Mouse (Mus musculus) heart, postnatal 36 days (tissue): ENCODE measurements at regions not wholly inside any gene's neighbourhood (a gene's known extent, or its start where the extent isn't known, plus 50 kb on each side); places are given as distances from the start of the nearest gene placed in this dataset.

Source experiments
- DNase-seq, 2 experiments: peaks; one replicate each; pipeline ENCODE4 v3.0.0; 2021 to 2022
- intact Hi-C: fragments of 180-260 bp; cut with DNase I; formaldehyde crosslinking; loops from one replicate; pipeline ENCODE4 v1.15.1; 2025

DNA sequence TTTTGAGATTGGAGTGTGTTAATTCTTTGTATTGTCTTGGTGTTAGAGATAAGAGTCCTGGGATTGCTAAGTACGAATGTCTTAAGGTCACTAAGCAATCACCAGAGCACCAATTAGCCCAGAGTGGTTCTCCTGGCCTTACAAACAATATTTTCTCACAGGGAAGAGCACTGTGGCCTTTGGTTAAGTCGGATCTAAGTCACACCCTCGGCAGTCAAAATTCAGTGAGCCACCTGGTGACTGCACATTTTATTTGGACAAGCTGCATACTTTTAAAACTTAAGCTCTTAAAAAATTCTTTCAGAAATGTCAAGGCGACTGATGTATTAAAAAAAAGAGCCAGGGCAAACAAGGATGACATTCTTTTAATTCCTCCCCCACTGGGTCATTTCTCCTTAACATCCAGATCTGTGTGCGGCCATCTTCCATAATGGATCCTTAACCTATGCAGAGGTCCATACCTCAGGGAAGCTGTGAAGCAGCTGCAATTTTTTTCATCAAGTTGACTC lies 60.9 kb upstream of the Foxa2 start:
- DNase-seq = no peak
- intact Hi-C loops = no loop called here

DNA sequence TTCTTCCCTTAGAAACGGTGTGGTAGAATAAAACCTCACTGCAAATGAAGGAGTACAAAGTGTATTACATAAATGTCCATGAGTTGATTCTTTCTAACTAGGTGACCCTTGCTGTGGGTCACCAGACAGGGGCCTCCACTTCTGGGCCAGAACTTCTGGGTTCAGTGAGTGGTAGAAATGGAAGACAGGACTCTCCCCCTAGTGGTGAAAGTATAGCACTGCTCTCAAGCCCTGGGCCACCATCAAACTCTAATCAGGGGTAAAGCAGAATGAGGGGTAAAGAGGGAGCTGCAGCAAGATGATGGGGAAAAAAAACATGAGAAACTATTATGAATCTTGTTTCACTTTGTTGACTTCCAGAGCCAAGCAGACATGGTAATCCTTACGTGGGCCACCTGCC lies 63.4 kb upstream of the Foxa2 start:
- intact Hi-C loops = loop anchor here (2.0 kb wide), 1 partner anchor 301 kb away; no protein-coding TSS in a partner anchor
- DNase-seq = no peak

DNA sequence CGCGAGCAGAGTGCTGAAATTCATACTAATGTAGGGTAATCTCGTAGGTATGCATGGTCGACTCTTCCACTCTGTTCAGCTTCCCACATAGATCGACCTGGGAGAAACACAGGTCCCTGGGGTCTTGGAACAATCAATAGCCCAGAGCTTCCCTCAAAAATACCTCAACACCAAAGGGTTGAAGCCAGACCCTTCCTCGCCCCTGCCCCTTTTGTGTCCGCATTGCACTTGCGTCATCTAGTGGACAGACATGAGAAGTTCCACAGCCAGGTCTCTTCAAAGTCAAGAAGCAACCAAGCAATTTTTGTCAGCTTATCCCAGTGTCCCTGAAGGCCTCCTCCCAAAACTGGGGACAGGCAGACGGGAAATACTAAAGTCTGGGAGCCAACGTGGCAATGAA lies 65.1 kb upstream of the Foxa2 start:
- DNase-seq = no peak
- intact Hi-C loops = loop anchor here (1.0 to 2.0 kb wide), 2 partner anchors 265 to 303 kb away; no protein-coding TSS in a partner anchor

DNA sequence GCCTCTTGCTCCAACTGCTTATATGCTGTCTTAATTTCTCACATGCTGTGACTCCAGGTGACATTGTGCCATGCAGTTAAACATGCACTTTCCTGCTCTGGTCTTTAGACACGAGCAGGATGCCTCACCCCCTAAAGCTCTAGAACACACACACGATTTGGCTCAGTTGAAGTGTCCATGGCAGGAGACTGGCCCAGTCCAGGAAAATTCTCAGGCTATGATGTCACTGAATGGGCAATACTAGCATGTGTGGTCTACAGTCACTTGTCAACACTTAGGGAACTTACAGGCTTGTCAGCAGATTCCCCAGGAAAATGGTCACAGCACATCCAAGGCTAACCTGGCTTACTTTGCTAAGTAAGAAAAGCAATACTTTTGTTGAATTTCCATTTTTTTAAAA lies 66.4 kb upstream of the Foxa2 start:
- intact Hi-C loops = no loop called here
- no peak for DNase-seq

DNA sequence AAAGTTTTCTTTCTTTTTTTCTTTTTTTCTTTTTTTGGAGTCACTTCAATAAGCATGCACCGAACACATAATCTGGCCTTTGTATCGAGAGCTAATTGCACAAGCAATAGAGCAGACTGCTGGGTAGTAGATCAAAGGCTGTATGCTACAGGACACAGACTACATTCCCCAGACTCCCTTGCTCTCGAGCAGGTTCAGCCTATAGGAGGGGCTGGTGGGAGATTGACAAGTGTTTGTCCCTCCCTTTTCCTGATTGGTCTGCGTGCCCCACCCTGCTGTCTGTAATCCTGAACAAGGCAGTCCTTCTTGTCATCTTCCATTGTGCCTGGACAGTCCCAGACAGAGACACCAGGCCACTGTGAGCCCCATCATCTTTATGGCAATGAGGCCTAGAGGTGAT lies 67.8 kb upstream of the Foxa2 start:
- no peak for DNase-seq
- intact Hi-C loops = no loop called here

DNA sequence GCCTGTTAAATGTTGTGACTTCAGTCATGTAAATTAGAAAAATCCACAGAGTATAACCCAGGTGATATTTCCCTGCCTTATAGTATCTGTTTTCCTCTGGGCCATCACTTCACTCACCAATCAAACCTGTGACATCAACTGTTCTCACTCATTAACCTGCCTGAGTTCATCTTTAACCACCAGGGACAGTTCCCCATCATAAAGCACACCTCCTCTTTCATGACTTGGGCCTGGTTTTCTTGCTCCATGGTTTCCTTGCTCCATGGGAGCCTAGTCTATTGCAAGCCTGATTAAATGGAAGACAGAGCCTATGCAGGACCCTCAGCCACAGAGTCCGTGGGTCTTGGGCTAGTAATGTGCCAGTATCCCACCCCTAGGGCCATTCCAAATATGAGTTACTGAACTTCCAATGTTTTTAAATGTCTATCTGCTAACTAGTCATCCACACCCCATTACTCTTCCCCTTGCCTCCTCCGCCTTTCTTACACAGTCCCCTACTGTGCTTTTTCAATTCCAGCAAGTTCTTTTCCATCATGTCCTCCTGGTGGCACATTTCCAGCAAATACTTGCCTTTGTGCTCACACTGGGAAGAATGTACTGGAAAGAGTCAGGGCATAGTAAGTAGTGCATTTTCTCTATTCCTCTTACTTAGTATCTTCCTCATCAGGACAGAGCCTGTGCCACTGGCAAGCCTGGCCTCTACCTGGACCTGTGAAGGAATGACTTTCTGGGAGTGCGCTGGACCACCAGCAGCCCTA lies 69.4 kb upstream of the Foxa2 start:
- intact Hi-C loops = no loop called here
- no peak for DNase-seq

DNA sequence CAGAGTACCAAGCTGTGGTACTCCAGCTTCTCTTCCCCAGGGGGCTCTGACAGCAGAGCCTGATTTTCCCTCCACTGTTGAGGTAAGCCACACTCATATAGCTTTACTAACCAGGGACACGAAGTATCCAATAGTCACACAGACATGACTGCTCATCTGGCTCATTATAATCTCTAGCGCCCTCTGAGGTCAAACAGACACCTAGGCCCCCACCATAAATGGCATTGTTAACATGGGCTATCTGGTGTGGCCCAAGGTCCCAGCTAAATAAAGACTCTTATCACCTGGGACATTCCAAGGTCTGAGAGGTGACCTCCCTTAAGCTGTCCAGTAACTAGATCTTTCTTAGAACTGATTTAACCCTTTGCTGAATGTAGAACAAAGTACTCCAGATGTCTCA lies 70.7 kb upstream of the Foxa2 start:
- DNase-seq = no peak
- intact Hi-C loops = no loop called here

DNA sequence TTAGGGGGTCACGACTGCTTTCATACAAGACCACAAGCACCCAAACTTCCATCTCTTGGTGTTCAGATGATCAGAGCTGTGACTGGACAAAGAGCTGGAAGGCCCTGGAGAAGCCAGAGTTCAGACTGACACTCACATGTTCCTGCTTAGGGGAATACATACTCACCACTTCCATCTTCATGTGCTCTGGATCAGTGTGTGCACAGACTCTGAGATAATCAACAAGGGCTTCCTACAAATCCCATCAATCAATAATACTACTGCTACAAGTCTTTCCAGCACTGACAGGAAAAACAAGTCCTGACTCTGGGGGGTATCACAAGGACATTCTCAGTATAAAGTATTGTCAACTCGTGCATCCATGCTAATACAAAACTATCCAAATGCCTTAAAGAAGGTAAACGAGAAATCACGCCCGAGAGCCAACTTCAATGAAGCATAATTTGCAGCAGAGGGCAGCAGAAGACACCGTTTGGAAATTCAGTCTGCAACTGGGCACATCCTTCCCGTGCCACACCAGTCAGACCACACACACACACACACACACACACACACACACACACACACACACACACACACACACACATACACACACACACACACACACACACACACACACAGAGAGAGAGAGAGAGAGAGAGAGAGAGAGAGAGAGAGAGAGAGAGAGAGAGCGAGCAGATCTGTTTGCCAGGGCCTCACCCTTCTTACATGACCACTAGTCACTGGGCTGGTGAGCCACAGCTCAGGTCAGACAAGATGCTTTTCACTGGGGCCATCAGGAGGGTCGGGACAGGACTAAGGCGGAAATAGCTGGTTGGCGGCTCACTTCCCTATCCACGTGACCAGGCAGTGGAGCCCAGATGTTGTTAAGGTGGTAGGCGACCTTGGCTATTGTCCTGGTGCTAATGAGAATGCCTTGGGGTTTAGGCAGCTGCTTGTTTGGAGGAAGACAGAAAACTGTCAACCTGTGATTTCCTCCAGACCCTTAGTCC lies 75.4 kb upstream of the Foxa2 start:
- intact Hi-C loops = loop anchor here (1.0 to 5.0 kb wide), 4 partner anchors 155 to 533 kb away; partner anchors contain the start of gene Thbd
- DNase-seq = peak; percentile 43 to 49

DNA sequence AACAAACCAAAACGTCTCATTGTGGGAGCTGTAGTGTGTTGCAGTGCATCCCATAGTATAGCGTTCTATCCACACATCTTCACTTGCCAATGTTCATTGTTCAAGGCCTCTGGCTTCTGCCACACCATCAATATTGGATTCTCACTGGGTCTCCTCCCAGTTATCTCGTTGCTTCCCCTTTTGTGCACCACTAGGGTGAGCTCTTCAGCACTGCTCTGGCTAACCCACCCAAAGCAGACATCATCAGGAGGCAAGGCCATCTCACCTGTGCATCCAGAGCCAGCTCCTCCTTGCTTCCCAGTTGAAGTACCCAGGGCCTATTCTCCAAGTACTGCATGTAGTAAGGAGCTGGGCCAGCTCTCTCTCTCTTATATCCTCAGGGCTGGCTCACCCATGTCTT lies 77.0 kb upstream of the Foxa2 start:
- intact Hi-C loops = loop anchor here (1.0 to 5.0 kb wide), 4 partner anchors 21 to 284 kb away; partner anchors contain the start of gene Thbd

DNA sequence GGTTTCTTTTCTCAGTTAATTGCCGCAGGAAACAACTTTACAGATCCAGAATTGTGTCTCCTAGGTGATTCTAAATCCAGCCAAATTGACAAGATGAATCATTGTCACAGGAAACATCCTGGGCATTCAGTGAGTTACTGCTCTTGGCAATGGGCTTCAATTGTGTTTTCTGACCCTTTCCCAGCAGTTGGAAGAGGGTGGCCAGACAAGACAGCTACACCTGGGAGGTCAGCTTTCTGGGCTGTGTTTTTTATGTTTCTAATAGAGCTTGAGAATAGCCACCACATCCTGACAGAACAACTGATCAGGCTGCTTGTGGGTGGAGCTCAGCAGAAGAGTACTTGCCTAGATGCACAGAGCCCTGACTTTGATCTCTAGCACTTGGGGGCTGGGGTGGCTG lies 87.0 kb upstream of the Foxa2 start:
- intact Hi-C loops = no loop called here
- DNase-seq = no peak

More for the DNA sequence above, 77.0 kb upstream of the Foxa2 start:
- no peak for DNase-seq

DNA sequence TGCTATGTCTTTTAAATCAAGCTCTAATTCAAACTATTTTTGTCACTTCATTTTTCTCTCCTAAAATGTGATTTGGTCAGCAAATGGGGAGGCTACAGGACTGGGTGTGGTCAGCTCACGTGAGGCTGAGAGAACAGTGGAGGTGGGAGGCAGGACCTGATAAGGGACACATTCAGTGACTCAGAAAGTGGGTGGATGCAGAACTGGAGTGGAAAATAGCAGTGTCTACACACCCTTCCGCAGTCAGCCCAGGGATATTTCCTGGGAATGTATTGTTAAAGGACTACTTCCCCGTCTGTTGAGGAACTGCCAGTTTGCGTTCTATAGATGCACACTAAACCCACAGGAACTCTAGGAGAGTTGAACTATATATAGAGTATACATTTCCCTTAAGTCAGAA lies 95.2 kb upstream of the Foxa2 start:
- DNase-seq = peak in 1 of 2 experiments; percentile 34

DNA sequence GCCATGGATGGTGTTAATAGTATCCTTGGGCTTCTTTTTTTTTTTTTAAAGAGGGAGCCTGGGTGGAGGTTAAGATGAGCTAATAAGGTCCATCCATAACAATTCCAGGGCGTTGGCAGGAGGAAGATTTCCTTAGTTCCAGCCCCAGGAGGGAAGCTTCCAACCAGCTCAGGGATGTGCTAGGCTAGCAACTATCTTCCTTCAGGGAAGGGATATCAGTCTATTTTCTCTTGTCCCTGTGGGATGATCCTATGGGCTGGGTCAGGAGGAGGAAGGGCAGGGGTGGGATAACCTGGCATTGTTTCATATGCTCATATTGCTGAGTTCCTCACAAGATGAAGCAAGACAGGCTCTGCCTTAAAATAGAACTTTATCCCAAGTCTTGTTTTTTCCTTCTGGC lies 98.0 kb upstream of the Foxa2 start:
- no peak for DNase-seq
- intact Hi-C loops = loop anchor here (2.0 to 5.0 kb wide), 2 partner anchors 20 to 262 kb away; partner anchors contain the start of gene Thbd

More for the DNA sequence above, 95.2 kb upstream of the Foxa2 start:
- intact Hi-C loops = no loop called here

DNA sequence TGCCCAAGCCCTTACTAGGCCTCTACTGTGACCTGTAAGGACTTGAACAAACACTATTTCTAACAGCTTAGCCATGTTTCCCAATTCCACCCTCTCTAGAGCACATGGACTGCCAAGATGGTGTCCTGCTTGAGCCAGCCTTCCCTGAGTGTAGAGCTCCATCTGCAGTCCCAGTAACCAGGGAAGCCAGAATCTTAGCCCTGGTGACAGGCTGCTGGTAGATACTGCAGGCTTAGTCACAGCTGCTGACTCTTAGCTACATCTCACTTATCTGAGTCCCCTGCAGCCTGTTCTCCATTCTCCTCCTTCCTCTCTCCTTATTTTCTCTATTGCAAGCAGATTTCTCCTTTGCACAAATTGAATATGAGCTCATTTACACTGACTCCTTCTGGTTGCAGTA lies 101.5 kb upstream of the Foxa2 start:
- intact Hi-C loops = loop anchor here (2.0 to 5.0 kb wide), 3 partner anchors 23 to 259 kb away; partner anchors contain the start of gene Thbd
- DNase-seq = no peak

DNA sequence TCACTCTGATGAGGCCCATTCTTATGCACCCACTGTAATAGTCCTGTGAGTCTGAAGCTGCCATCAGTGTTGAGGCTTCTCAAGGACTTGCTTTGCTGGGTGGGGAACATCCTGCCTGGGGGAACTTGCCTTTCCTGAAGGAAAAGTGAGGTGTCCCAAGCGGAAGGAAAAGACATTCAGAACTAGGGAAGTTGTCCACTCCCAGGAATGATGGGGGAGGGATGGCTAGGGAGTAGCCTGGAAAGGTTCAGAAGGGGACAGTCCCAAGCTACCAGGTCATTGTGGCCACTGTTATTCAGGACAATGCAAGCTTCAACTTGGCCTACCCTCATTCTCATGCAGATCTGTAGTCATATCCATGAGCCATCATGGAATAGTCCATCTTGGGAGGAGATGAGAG lies 102.7 kb upstream of the Foxa2 start:
- peak in 1 of 2 experiments; percentile 15 for DNase-seq
- intact Hi-C loops = loop anchor here (2.0 to 5.0 kb wide), 3 partner anchors 21 to 258 kb away; partner anchors contain the start of gene Thbd

DNA sequence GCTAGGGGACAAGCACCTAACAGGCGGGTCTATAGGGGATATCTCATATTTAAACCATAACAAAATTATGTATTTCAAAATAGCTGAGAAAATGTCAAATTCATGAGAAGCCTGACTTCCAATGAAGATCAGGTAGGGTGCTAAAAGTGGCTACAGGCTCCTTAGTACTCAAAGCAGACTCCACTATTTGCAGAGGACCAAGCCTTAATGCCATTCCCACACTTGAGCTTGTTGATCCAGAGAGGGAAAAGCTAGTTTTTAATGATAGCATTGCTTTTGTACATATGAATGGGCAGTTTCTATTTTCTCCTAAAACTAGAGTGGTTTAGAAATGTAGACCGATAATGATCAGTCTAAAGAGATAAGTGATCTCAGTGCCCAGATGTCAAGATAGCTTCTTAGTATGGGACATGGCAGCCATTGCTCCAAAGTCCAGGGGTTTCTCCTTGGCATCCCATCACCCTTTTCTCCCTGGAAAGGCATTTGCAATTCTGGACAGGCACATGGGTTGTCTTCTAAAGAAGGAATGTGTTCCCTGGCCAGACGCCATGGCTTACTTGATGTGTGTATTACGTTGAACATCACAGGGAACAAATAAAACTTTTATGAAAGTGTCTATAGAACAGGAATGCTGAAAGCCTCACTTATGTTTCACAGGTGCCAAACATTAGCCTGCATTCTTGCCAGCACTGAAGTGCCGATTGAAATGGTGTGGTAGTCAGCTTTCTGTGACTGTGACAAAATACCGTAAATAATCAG lies 106.9 kb upstream of the Foxa2 start:
- intact Hi-C loops = loop anchor here (5.0 kb wide), 1 partner anchor 54 kb away; no protein-coding TSS in a partner anchor
- DNase-seq = no peak

DNA sequence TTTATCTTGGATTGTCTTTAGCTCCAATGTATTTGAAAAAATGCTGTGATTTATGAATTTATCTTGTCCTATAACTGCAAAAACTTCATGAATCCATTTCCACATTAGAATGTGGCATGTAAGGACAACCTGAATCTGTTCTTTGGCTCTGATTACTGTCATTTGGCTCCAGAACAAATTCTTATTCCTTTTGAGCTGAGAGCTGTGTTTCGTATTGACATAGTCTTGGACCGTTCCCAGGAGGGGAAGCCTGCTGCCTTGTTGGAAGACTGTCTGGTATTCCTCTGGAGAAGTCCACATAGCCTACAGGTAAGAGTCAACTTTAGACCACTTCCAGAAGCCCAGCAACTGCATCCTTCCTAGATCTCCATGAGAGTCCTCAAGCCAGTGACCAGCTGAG lies 109.4 kb upstream of the Foxa2 start:
- DNase-seq = no peak

DNA sequence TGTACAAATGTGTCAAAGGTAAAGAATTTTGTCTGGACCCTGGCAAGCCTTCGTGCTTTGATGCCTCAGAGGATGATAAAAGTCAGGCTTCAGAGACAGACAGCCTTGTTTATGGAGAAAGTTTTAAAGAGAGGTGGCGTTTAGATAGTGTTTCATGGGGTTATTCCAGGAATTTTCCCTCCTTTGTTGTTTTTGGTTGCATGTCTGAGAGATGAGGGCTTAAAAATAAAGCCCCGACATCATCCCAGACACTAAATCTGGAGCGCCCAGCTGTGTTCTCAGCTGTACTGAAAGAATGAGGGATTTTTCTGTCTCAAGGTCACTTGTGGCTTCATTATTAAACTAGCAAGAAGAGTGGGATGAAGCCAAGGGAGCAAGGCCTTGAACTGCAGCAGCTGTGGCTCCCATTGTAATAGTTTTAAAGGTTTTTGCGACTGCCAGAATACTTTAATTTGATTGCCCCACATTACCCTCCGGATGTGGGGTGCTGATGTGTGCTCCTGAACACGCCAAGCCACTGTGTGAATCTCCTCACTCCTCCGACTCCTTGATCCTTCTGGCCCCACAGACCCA lies 112.3 kb upstream of the Foxa2 start:
- intact Hi-C loops = no loop called here
- no peak for DNase-seq

More for the DNA sequence above, 109.4 kb upstream of the Foxa2 start:
- intact Hi-C loops = no loop called here

DNA sequence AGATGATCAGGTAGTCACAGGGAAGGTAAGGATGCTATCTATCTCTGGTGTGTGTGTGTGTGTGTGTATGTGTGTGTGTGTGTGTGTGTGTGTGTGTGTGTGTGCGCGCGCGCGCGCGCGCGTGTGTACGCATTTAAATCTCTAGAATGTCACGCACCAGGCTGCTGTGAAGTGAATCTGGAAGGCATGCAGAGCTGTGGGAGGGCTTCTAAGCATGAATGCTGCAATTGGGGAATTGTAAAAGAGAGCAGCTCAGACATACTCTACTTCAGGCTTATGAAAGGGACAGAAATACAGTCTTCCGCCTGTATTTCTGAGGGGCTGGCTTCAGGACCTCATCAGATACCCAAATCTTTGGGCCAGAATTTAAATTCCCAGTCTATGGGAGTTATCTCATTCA lies 114.2 kb upstream of the Foxa2 start:
- intact Hi-C loops = no loop called here
- no peak for DNase-seq

DNA sequence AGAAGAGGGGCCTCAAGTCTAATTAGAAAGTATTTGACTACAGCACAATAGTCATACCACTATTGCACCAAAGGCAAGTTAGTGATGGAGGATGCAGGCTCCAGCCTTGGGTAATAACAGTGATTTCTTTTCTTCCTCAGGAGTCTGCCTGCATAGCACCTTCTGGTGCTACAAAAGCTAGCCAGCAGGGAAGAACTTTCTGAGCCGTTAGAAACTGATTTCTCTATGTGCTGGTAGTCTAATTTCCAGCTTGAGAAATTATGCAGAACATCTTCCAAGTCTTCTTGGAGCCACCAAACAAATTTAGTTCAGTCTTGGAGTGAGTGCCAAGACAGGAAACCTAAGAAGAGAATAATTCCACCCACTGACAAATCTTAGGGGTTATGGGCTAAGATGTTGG lies 115.2 kb upstream of the Foxa2 start:
- intact Hi-C loops = no loop called here
- no peak for DNase-seq

DNA sequence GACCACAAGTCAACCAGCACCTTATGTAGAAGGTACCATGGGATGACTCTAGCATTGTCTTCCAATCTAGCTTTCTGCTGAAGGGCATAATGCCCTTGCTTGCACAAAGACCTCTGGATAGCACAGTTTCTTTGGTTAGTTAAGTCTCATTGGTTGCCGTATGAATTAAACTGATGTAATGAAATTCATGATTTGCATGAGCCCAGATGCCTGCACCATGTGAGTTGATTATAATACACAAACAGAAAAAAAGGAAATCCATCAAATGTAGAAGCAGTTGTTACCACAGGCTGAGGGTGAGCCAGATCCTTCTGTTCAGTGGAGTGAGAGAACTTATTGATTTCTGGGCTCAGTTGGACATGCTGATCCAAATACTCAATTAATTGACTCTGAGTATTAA lies 115.8 kb upstream of the Foxa2 start:
- intact Hi-C loops = no loop called here
- DNase-seq = no peak
